Mouse (Mus musculus): Measurements from ENCODE around the gene Ptpn6. TPM values are rescaled to one million over a fixed set of nuclear protein-coding genes. Genes with fewer than 3 reads are reported as not detected.

Ptpn6 gene
- polyA plus RNA-seq, 1 experiment from 2014 or later = 6.9 TPM

GRCm38 (mm10) chr6:124717968-124718367, 20.5 kb downstream of the Ptpn6 start:
- H3K9ac ChIP-seq (ENCODE audit: low read length) = no peak overlapping the region
- WGBS = 85% methylated on average over 13 of the region's 13 CpGs
- no peak for DNase-seq (ENCODE audit: low spot score)
- no peak overlapping the region for H3K4me2 ChIP-seq (ENCODE audit: low read depth)
- ATAC-seq (ENCODE audit: insufficient read depth, low FRiP score, low TSS enrichment) = no peak
- no peaks in the 10 kb centered on the region for H3K9me3 ChIP-seq (ENCODE audit: control insufficient read depth, low read length)
- H3K36me3 ChIP-seq (ENCODE audit: control insufficient read depth, insufficient read depth, low read length) = peaks cover 6% of the 10 kb centered on the region
- no peak overlapping the region for H3K4me3 ChIP-seq (ENCODE audit: low read depth, low read length)
- H3K27ac ChIP-seq (ENCODE audit: low read depth, low read length) = no peak overlapping the region
- no peaks in the 10 kb centered on the region for H3K27me3 ChIP-seq (ENCODE audit: control insufficient read depth, insufficient read depth, low read length)
- peaks cover 6% of the 10 kb centered on the region for H3K4me1 ChIP-seq (ENCODE audit: control insufficient read depth, insufficient read depth, low read length)

- Histone ChIP-seq H3K4me2 (ENCODE audit: low read depth) (no peak overlapping the region), H3K9me3 (ENCODE audit: control insufficient read depth, low read length) (no peaks in the 10 kb centered on the region), H3K4me1 (ENCODE audit: control insufficient read depth, insufficient read depth, low read length) (peaks cover 8% of the 10 kb centered on the region), H3K27ac (ENCODE audit: low read depth, low read length) (no peak overlapping the region), H3K27me3 (ENCODE audit: control insufficient read depth, insufficient read depth, low read length) (no peaks in the 10 kb centered on the region), H3K4me3 (ENCODE audit: low read depth, low read length) (no peak overlapping the region), H3K9ac (ENCODE audit: low read length) (no peak overlapping the region), H3K36me3 (ENCODE audit: control insufficient read depth, insufficient read depth, low read length) (peaks cover 6% of the 10 kb centered on the region)
- ATAC-seq (ENCODE audit: insufficient read depth, low FRiP score, low TSS enrichment) = no peak
- peak; percentile 65 for DNase-seq (ENCODE audit: low spot score)
- WGBS = 73% methylated on average over 20 of the region's 20 CpGs
Measured at GRCm38 (mm10) chr6:124716864-124717490, 21.5 kb downstream of the Ptpn6 start.

GRCm38 (mm10) chr6:124712918-124713317, 25.6 kb downstream of the Ptpn6 start:
- Histone ChIP-seq H3K9ac (ENCODE audit: low read length) (peak overlapping the region; percentile 84), H3K27ac (ENCODE audit: low read depth, low read length) (no peak overlapping the region; the same call in 1 of the 2 replicates), H3K27me3 (ENCODE audit: control insufficient read depth, insufficient read depth, low read length) (no peaks in the 10 kb centered on the region), H3K36me3 (ENCODE audit: control insufficient read depth, insufficient read depth, low read length) (peaks cover 6% of the 10 kb centered on the region), H3K9me3 (ENCODE audit: control insufficient read depth, low read length) (no peaks in the 10 kb centered on the region), H3K4me2 (ENCODE audit: low read depth) (peak overlapping the region; percentile 96), H3K4me1 (ENCODE audit: control insufficient read depth, insufficient read depth, low read length) (peaks cover 11% of the 10 kb centered on the region), H3K4me3 (ENCODE audit: low read depth, low read length) (peak overlapping the region; percentile 85)
- WGBS = 19% methylated on average over 11 of the region's 11 CpGs
- DNase-seq (ENCODE audit: low spot score) (no peak), ATAC-seq (ENCODE audit: insufficient read depth, low FRiP score, low TSS enrichment) (no peak)

- Histone ChIP-seq H3K27ac (ENCODE audit: low read depth, low read length) (peak within 1 kb of the TSS; percentile 54), H3K4me1 (ENCODE audit: control insufficient read depth, insufficient read depth, low read length) (peaks cover 11% of the 10 kb centered on the region), H3K27me3 (ENCODE audit: control insufficient read depth, insufficient read depth, low read length) (no peaks in the 10 kb centered on the region), H3K9me3 (ENCODE audit: control insufficient read depth, low read length) (no peaks in the 10 kb centered on the region), H3K36me3 (ENCODE audit: control insufficient read depth, insufficient read depth, low read length) (peaks cover 6% of the 10 kb centered on the region), H3K4me2 (ENCODE audit: low read depth) (peak within 1 kb of the TSS; percentile 96), H3K9ac (ENCODE audit: low read length) (peak within 1 kb of the TSS; percentile 84), H3K4me3 (ENCODE audit: low read depth, low read length) (peak within 1 kb of the TSS; percentile 85)
- ATAC-seq (ENCODE audit: insufficient read depth, low FRiP score, low TSS enrichment) = peak; percentile 95
- WGBS = under 1% methylated on average over 75 of the region's 76 CpGs
- peak; percentile 99 for DNase-seq (ENCODE audit: low spot score)
Measured at GRCm38 (mm10) chr6:124711824-124712782, 26.4 kb downstream of the Ptpn6 start, which contains the start of the genes Emg1 and Phb2. Gene Emg1 (minus strand): TSS chr6:124712178. Gene Phb2 (plus strand): TSS chr6:124712336.

GRCm38 (mm10) chr6:124708289-124708889, 30.1 kb downstream of the Ptpn6 start:
- no peaks in the 10 kb centered on the region for H3K9me3 ChIP-seq (ENCODE audit: control insufficient read depth, low read length)
- no peak overlapping the region for H3K4me3 ChIP-seq (ENCODE audit: low read depth, low read length)
- WGBS = 95% methylated on average over 10 of the region's 10 CpGs
- ATAC-seq (ENCODE audit: insufficient read depth, low FRiP score, low TSS enrichment) (no peak), DNase-seq (ENCODE audit: low spot score) (no peak)
- H3K36me3 ChIP-seq (ENCODE audit: control insufficient read depth, insufficient read depth, low read length) = peaks cover 8% of the 10 kb centered on the region; the same call in 1 of the 2 replicates
- no peak overlapping the region for H3K27ac ChIP-seq (ENCODE audit: low read depth, low read length)
- H3K4me2 ChIP-seq (ENCODE audit: low read depth) = no peak overlapping the region
- no peaks in the 10 kb centered on the region for H3K27me3 ChIP-seq (ENCODE audit: control insufficient read depth, insufficient read depth, low read length)
- H3K9ac ChIP-seq (ENCODE audit: low read length) = no peak overlapping the region
- peaks cover 9% of the 10 kb centered on the region for H3K4me1 ChIP-seq (ENCODE audit: control insufficient read depth, insufficient read depth, low read length)

GRCm38 (mm10) chr6:124706061-124706627, 32.4 kb downstream of the Ptpn6 start:
- no peaks in the 10 kb centered on the region for H3K27me3 ChIP-seq (ENCODE audit: control insufficient read depth, insufficient read depth, low read length)
- H3K4me3 ChIP-seq (ENCODE audit: low read depth, low read length) = no peak overlapping the region
- WGBS = 90% methylated on average over 5 of the region's 5 CpGs
- H3K4me1 ChIP-seq (ENCODE audit: control insufficient read depth, insufficient read depth, low read length) = peaks cover 3% of the 10 kb centered on the region; the same call in 1 of the 2 replicates
- H3K27ac ChIP-seq (ENCODE audit: low read depth, low read length) = no peak overlapping the region
- ATAC-seq (ENCODE audit: insufficient read depth, low FRiP score, low TSS enrichment) = no peak
- no peak for DNase-seq (ENCODE audit: low spot score)
- no peaks in the 10 kb centered on the region for H3K9me3 ChIP-seq (ENCODE audit: control insufficient read depth, low read length)
- peaks cover 8% of the 10 kb centered on the region; the same call in 1 of the 2 replicates for H3K36me3 ChIP-seq (ENCODE audit: control insufficient read depth, insufficient read depth, low read length)
- H3K4me2 ChIP-seq (ENCODE audit: low read depth) = no peak overlapping the region
- H3K9ac ChIP-seq (ENCODE audit: low read length) = no peak overlapping the region

- H3K4me3 ChIP-seq (ENCODE audit: low read depth, low read length) = no peak overlapping the region
- no peaks in the 10 kb centered on the region for H3K4me1 ChIP-seq (ENCODE audit: control insufficient read depth, insufficient read depth, low read length)
- DNase-seq (ENCODE audit: low spot score) = no peak
- 100% methylated on average over 2 of the region's 2 CpGs for WGBS
- peaks cover 8% of the 10 kb centered on the region; the same call in 1 of the 2 replicates for H3K36me3 ChIP-seq (ENCODE audit: control insufficient read depth, insufficient read depth, low read length)
- H3K4me2 ChIP-seq (ENCODE audit: low read depth) = no peak overlapping the region
- ATAC-seq (ENCODE audit: insufficient read depth, low FRiP score, low TSS enrichment) = no peak
- no peaks in the 10 kb centered on the region for H3K27me3 ChIP-seq (ENCODE audit: control insufficient read depth, insufficient read depth, low read length)
- H3K9ac ChIP-seq (ENCODE audit: low read length) = no peak overlapping the region
- H3K9me3 ChIP-seq (ENCODE audit: control insufficient read depth, low read length) = no peaks in the 10 kb centered on the region
- no peak overlapping the region for H3K27ac ChIP-seq (ENCODE audit: low read depth, low read length)
Measured at GRCm38 (mm10) chr6:124704417-124704816, 34.1 kb downstream of the Ptpn6 start.

GRCm38 (mm10) chr6:124703789-124704188, 34.7 kb downstream of the Ptpn6 start:
- H3K9ac ChIP-seq (ENCODE audit: low read length) = no peak overlapping the region; the same call in 1 of the 2 replicates
- DNase-seq (ENCODE audit: low spot score) (no peak), ATAC-seq (ENCODE audit: insufficient read depth, low FRiP score, low TSS enrichment) (no peak)
- peaks cover 8% of the 10 kb centered on the region; the same call in 1 of the 2 replicates for H3K36me3 ChIP-seq (ENCODE audit: control insufficient read depth, insufficient read depth, low read length)
- H3K4me2 ChIP-seq (ENCODE audit: low read depth) = no peak overlapping the region
- WGBS = 86% methylated on average over 7 of the region's 7 CpGs
- no peaks in the 10 kb centered on the region for H3K27me3 ChIP-seq (ENCODE audit: control insufficient read depth, insufficient read depth, low read length)
- no peaks in the 10 kb centered on the region for H3K4me1 ChIP-seq (ENCODE audit: control insufficient read depth, insufficient read depth, low read length)
- H3K27ac ChIP-seq (ENCODE audit: low read depth, low read length) = no peak overlapping the region
- no peak overlapping the region for H3K4me3 ChIP-seq (ENCODE audit: low read depth, low read length)
- no peaks in the 10 kb centered on the region for H3K9me3 ChIP-seq (ENCODE audit: control insufficient read depth, low read length)
